Mouse (Mus musculus): ENCODE results near the gene Smarce1. TPM values are rescaled to one million over a fixed set of nuclear protein-coding genes. Genes with fewer than 3 reads are reported as not detected.
A peak's percentile ranks its signal among the peaks of the same experiment; 100 is the strongest.

Smarce1 gene
- polyA plus RNA-seq, 1 experiment: 37.0 TPM

- peaks cover 49% of the 10 kb centered on the region for H3K4me1 ChIP-seq (replicated peaks; ENCODE audit: control insufficient read depth, insufficient read depth, low read length)
- 93% methylated on average over 2 of the region's 2 CpGs for WGBS
- TF ChIP-seq CTCF (IDR thresholded peaks at IDR 0.05; ENCODE audit: borderline replicate concordance, control insufficient read depth, extremely low read depth, insufficient read depth, low read length, poor library complexity) (no peak), POLR2A (IDR thresholded peaks at IDR 0.05; ENCODE audit: control insufficient read depth, extremely low read depth, insufficient read depth, low read length, poor library complexity) (no peak)
- H3K4me3 ChIP-seq (ENCODE audit: control insufficient read depth, insufficient read depth, low read length): no peak overlapping the region
- H3K27me3 ChIP-seq (ENCODE audit: control insufficient read depth, insufficient read depth, low read length): no peaks in the 10 kb centered on the region
- H3K36me3 ChIP-seq (ENCODE audit: control insufficient read depth, insufficient read depth, low read length): no peaks in the 10 kb centered on the region
- H3K27ac ChIP-seq (ENCODE audit: control insufficient read depth, insufficient read depth, low read length): no peak overlapping the region
- DNase-seq: no peak
Observed at GRCm38 (mm10) chr11:99169438-99169837, 61.4 kb downstream of the Smarce1 start.

GRCm38 (mm10) chr11:99168030-99168474 lies 62.8 kb downstream of the Smarce1 start:
- H3K27ac ChIP-seq (ENCODE audit: control insufficient read depth, insufficient read depth, low read length): peak overlapping the region; percentile 56; the same call in 1 of the 2 replicates
- 38% methylated on average over 12 of the region's 12 CpGs for WGBS
- no peak for DNase-seq
- TF ChIP-seq CTCF (IDR thresholded peaks at IDR 0.05; ENCODE audit: borderline replicate concordance, control insufficient read depth, extremely low read depth, insufficient read depth, low read length, poor library complexity): no peak
- no peak for TF ChIP-seq POLR2A (IDR thresholded peaks at IDR 0.05; ENCODE audit: control insufficient read depth, extremely low read depth, insufficient read depth, low read length, poor library complexity)
- H3K4me3 ChIP-seq (ENCODE audit: control insufficient read depth, insufficient read depth, low read length): no peak overlapping the region
- peaks cover 61% of the 10 kb centered on the region for H3K4me1 ChIP-seq (replicated peaks; ENCODE audit: control insufficient read depth, insufficient read depth, low read length)
- H3K27me3 ChIP-seq (ENCODE audit: control insufficient read depth, insufficient read depth, low read length): no peaks in the 10 kb centered on the region
- no peaks in the 10 kb centered on the region for H3K36me3 ChIP-seq (ENCODE audit: control insufficient read depth, insufficient read depth, low read length)

GRCm38 (mm10) chr11:99167576-99167975 lies 63.2 kb downstream of the Smarce1 start:
- Histone ChIP-seq H3K4me1 (replicated peaks; ENCODE audit: control insufficient read depth, insufficient read depth, low read length) (peaks cover 65% of the 10 kb centered on the region), H3K27ac (ENCODE audit: control insufficient read depth, insufficient read depth, low read length) (peak overlapping the region; percentile 56; the same call in 1 of the 2 replicates), H3K4me3 (ENCODE audit: control insufficient read depth, insufficient read depth, low read length) (no peak overlapping the region), H3K36me3 (ENCODE audit: control insufficient read depth, insufficient read depth, low read length) (no peaks in the 10 kb centered on the region), H3K27me3 (ENCODE audit: control insufficient read depth, insufficient read depth, low read length) (no peaks in the 10 kb centered on the region)
- no peak for DNase-seq
- TF ChIP-seq POLR2A (IDR thresholded peaks at IDR 0.05; ENCODE audit: control insufficient read depth, extremely low read depth, insufficient read depth, low read length, poor library complexity) (no peak), CTCF (IDR thresholded peaks at IDR 0.05; ENCODE audit: borderline replicate concordance, control insufficient read depth, extremely low read depth, insufficient read depth, low read length, poor library complexity) (no peak)
- 83% methylated on average over 7 of the region's 7 CpGs for WGBS

GRCm38 (mm10) chr11:99166241-99166640 lies 64.6 kb downstream of the Smarce1 start:
- Histone ChIP-seq H3K27ac (ENCODE audit: control insufficient read depth, insufficient read depth, low read length) (peak overlapping the region; percentile 76), H3K27me3 (ENCODE audit: control insufficient read depth, insufficient read depth, low read length) (no peaks in the 10 kb centered on the region), H3K4me3 (ENCODE audit: control insufficient read depth, insufficient read depth, low read length) (no peak overlapping the region), H3K36me3 (ENCODE audit: control insufficient read depth, insufficient read depth, low read length) (no peaks in the 10 kb centered on the region), H3K4me1 (replicated peaks; ENCODE audit: control insufficient read depth, insufficient read depth, low read length) (peaks cover 71% of the 10 kb centered on the region)
- no peak for TF ChIP-seq POLR2A (IDR thresholded peaks at IDR 0.05; ENCODE audit: control insufficient read depth, extremely low read depth, insufficient read depth, low read length, poor library complexity)
- TF ChIP-seq CTCF (IDR thresholded peaks at IDR 0.05; ENCODE audit: borderline replicate concordance, control insufficient read depth, extremely low read depth, insufficient read depth, low read length, poor library complexity): no peak
- DNase-seq: no peak
- 41% methylated on average over 7 of the region's 7 CpGs for WGBS

- peak overlapping the region; percentile 76 for H3K27ac ChIP-seq (ENCODE audit: control insufficient read depth, insufficient read depth, low read length)
- 76% methylated on average over 11 of the region's 11 CpGs for WGBS
- H3K4me3 ChIP-seq (ENCODE audit: control insufficient read depth, insufficient read depth, low read length): no peak overlapping the region
- H3K36me3 ChIP-seq (ENCODE audit: control insufficient read depth, insufficient read depth, low read length): no peaks in the 10 kb centered on the region
- no peaks in the 10 kb centered on the region for H3K27me3 ChIP-seq (ENCODE audit: control insufficient read depth, insufficient read depth, low read length)
- H3K4me1 ChIP-seq (replicated peaks; ENCODE audit: control insufficient read depth, insufficient read depth, low read length): peaks cover 70% of the 10 kb centered on the region
- TF ChIP-seq POLR2A (IDR thresholded peaks at IDR 0.05; ENCODE audit: control insufficient read depth, extremely low read depth, insufficient read depth, low read length, poor library complexity): no peak
- no peak for TF ChIP-seq CTCF (IDR thresholded peaks at IDR 0.05; ENCODE audit: borderline replicate concordance, control insufficient read depth, extremely low read depth, insufficient read depth, low read length, poor library complexity)
- no peak for DNase-seq
Observed at GRCm38 (mm10) chr11:99165031-99165752, 65.6 kb downstream of the Smarce1 start.

GRCm38 (mm10) chr11:99162972-99163686 lies 67.7 kb downstream of the Smarce1 start:
- peaks cover 63% of the 10 kb centered on the region for H3K4me1 ChIP-seq (replicated peaks; ENCODE audit: control insufficient read depth, insufficient read depth, low read length)
- H3K36me3 ChIP-seq (ENCODE audit: control insufficient read depth, insufficient read depth, low read length): no peaks in the 10 kb centered on the region
- peak; percentile 85 for DNase-seq
- TF ChIP-seq CTCF (IDR thresholded peaks at IDR 0.05; ENCODE audit: borderline replicate concordance, control insufficient read depth, extremely low read depth, insufficient read depth, low read length, poor library complexity) (no peak), POLR2A (IDR thresholded peaks at IDR 0.05; ENCODE audit: control insufficient read depth, extremely low read depth, insufficient read depth, low read length, poor library complexity) (peak; percentile 47; the same call in 1 of the 2 replicates)
- WGBS: 26% methylated on average over 10 of the region's 10 CpGs
- H3K27me3 ChIP-seq (ENCODE audit: control insufficient read depth, insufficient read depth, low read length): no peaks in the 10 kb centered on the region
- H3K27ac ChIP-seq (ENCODE audit: control insufficient read depth, insufficient read depth, low read length): peak overlapping the region; percentile 76
- H3K4me3 ChIP-seq (ENCODE audit: control insufficient read depth, insufficient read depth, low read length): no peak overlapping the region

Measured in thymus, adult 2 months (tissue).